Comparison of ENCODE assay signal across 21 mouse cellular contexts in genomic region chr11:16999387-16999786, GRCm38 (mm10).
"Had no signal": no experiment of that assay in that cellular context is flagged by ENCODE, and none has a peak within 500 bp of the region (broad histone marks: within the 10 kb centered on the region; RNA-seq: fewer than 3 reads in every experiment).

No protein-coding gene starts in this region.

- H3K4me1 ChIP-seq: kidney, embryonic 15.5 days; limb, embryonic 10.5 days; limb, embryonic 13.5 days; midbrain, embryonic 10.5 days; midbrain, embryonic 13.5 days; neural tube, embryonic 12.5 days; neural tube, embryonic 15.5 days had no signal

- H3K9ac ChIP-seq: kidney, embryonic 15.5 days; limb, embryonic 13.5 days; liver, embryonic 13.5 days; lung, embryonic 14.5 days; midbrain, embryonic 13.5 days; neural tube, embryonic 12.5 days; neural tube, embryonic 15.5 days had no signal

- H3K4me2 ChIP-seq: kidney, embryonic 15.5 days; limb, embryonic 13.5 days; liver, embryonic 13.5 days; lung, embryonic 14.5 days; midbrain, embryonic 13.5 days; neural tube, embryonic 12.5 days; neural tube, embryonic 15.5 days had no signal

- H3K9me3 ChIP-seq: kidney, embryonic 15.5 days; limb, embryonic 10.5 days; limb, embryonic 13.5 days; liver, embryonic 13.5 days; midbrain, embryonic 10.5 days; midbrain, embryonic 13.5 days; neural tube, embryonic 12.5 days; neural tube, embryonic 15.5 days had no signal

- H3K27me3 ChIP-seq: kidney, embryonic 15.5 days; limb, embryonic 13.5 days; liver, embryonic 13.5 days; midbrain, embryonic 13.5 days; neural tube, embryonic 12.5 days; neural tube, embryonic 15.5 days had no signal

- H3K27ac ChIP-seq: kidney, embryonic 15.5 days; limb, embryonic 10.5 days; limb, embryonic 13.5 days; liver, embryonic 13.5 days; midbrain, embryonic 10.5 days; midbrain, embryonic 13.5 days; neural tube, embryonic 12.5 days; neural tube, embryonic 15.5 days had no signal

- H3K4me3 ChIP-seq: kidney, embryonic 15.5 days; limb, embryonic 10.5 days; limb, embryonic 13.5 days; liver, embryonic 13.5 days; midbrain, embryonic 10.5 days; midbrain, embryonic 13.5 days; neural tube, embryonic 12.5 days; neural tube, embryonic 15.5 days had no signal

- DNase-seq: kidney, adult 8-10 months; kidney, postnatal 14 days; kidney, postnatal 4 days; liver; liver, embryonic 13.5 days; lung, embryonic 14.5 days; retina, postnatal 1 day; right cerebral cortex, postnatal 25 days; spleen, adult 18-20 months; thymus, adult 18-20 months; thymus, postnatal 36 days had no signal

- ATAC-seq: intestine, embryonic 16.5 days; lung, postnatal 0 days; midbrain, embryonic 13.5 days; midbrain, embryonic 16.5 days had no signal

- H3K36me3 ChIP-seq: kidney, embryonic 15.5 days; limb, embryonic 10.5 days; limb, embryonic 13.5 days; liver, embryonic 13.5 days; midbrain, embryonic 10.5 days; midbrain, embryonic 13.5 days; neural tube, embryonic 12.5 days had no signal
